Mouse (Mus musculus) fat pad, adult 2 months (tissue): ENCODE results near the gene Wdcp.
"Not testable (repeated sequence)": the region's sequence is repeated elsewhere in the genome, so short reads cannot be mapped to it uniquely, and the experiment has no call there.

Experiments used
- DNase-seq: peaks from one replicate; pipeline ENCODE4 v3.0.0-alpha.2; 2011; ENCODE audit warnings: low read depth, low spot score; ENCODE audit errors: extremely low read depth

Gene Wdcp

GRCm38 (mm10) chr12:4842890-4843597 is at the start of gene Wdcp:
Gene Wdcp (plus strand): TSS chr12:4843303.
- DNase-seq = peak; percentile 54

DNA sequence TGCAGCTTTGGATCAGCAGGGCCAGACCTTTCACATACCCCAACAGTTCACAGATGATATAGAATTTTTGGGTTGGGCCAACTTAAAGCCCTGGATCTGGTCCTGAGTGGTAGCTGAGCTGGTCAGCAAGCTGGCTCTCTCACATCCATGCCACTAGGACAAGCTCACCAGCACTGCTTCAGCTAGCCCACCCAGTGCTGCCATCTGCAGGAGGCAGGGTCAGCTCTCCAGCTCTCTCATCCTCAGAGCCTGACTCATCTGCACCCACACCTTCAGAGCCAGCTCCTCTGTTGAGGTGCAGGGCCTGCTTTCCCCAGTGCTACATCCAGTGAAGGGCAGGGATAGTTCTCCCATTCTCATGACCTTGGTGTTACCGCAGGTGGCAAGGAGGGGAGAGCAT is 49.4 kb upstream of the Wdcp start:
- no peak for DNase-seq

DNA sequence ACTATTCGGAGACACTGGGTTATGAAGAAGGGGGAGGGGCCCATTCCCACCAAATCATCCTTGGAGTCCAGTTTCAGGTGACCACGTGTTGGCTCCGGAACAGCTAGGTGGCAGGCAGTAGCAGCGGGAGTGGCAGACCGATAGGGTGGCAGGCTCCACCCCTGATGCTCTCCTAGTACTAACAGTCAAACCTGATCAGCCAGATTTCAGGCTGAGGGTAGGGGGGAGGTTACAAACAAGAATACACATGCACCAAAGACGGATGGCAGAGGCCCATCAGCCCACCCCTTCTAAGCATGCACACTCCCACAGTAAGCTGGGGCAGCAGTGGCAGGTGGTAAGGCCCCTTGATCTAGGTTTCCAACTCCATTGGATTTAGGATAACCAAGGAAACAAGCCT is 45.6 kb upstream of the Wdcp start:
- not testable (repeated sequence) for DNase-seq

DNA sequence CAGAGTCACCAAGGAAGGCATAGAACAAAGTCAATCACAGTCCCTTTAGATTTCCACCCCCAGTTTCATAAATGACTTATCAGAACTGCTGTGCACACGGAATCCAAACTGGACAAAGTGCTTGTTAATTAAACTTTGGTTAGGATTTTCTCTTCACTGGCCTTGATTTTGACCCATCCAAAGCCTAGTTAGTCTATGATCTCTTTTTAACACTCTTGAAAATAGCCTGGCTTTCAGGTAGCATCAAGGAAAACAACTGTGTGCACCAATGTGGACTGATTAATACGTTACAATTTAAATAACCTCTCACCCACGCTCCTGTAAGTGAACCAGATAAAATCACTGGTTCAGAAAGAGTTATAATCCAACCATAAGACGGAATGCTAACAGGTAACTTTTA is 32.1 kb upstream of the Wdcp start:
- no peak for DNase-seq

GRCm38 (mm10) chr12:4811705-4812104 is 31.4 kb upstream of the Wdcp start:
- no peak for DNase-seq

DNA sequence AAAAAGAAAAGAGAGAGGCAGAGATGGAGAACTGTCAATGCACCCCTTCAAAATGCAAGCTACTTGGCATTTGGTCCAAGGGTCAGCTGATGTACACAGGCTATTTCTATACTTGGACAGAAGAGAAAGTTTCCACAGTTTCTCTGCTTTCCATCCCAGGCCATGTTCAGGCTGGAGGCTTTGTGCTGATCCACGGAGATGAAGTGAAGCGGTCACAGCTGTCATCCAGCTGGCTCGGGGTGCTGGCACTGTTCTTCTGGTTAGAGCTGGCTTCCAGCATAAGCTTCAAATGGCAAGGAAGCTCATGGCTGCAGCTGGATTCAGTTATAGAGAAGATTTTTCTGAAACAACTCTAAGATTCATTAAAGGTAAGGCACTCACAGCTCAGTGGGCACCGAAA is 29.5 kb upstream of the Wdcp start:
- DNase-seq = no peak

- no peak for DNase-seq
Observed at GRCm38 (mm10) chr12:4816680-4817360, 26.3 kb upstream of the Wdcp start.

DNA sequence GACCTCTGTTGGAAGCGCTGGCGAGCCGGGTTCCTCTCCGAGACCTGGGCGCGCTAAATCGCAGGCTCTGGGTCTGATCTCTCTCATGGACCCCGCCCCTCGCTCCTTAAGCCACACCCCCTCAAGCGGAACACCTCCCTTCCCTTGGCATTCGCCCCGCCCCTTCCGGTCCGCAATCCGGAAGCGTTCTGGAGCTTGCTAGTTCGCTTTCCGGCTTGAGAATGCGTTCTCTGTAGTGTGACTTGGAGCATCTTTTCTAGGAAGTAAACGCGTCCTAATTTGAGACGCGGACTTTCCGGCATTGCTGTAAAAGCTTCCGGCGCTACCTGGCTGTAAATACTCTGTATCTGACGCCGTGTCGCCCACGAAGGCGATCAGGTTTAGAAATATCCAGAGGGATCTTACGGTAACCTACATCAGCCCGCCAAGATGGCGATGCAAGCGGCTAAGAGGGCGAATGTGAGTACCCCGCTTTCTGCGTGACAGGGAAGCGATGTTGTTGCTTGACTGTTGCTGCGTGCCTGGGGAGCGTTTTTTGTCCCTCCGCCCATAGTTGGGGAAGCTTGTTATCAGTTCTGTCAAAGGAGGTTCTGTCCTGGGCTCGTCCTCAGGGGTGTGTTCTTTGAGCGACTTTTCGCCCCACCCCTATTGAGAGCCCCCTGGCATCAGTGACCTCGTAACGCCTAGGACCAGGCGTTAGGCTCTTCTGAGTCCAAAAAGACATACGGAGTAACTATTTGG is 25.6 kb upstream of the Wdcp start, which contains the start of gene Sf3b6:
TSS of gene Sf3b6 (plus strand) at position 184 of the 741 bp plus-strand sequence.
- DNase-seq = peak; percentile 47

DNA sequence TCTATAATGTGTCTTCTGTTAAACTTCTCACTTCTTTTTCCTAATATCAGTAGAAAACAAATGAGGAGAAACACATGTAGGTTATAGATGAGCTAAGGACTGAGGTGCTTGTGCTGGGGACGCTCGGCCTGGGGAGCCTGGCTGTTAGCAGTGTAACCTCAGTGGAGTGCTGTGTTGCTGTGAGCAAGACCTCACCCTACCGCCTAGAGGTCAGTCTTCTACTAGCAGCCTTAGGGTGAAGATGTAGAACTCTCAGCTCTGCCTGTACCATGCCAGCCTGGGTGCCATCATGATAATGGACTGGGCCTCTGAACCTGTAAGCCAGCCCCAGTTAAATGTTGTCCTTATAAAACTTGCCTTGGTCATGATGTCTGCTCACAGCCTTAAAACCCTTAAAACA is 15.8 kb upstream of the Wdcp start:
- DNase-seq = no peak

- DNase-seq = no peak
Observed at GRCm38 (mm10) chr12:4836959-4837358, 6.1 kb upstream of the Wdcp start.

- DNase-seq = no peak
Observed at GRCm38 (mm10) chr12:4840010-4840409, 3.1 kb upstream of the Wdcp start.

DNA sequence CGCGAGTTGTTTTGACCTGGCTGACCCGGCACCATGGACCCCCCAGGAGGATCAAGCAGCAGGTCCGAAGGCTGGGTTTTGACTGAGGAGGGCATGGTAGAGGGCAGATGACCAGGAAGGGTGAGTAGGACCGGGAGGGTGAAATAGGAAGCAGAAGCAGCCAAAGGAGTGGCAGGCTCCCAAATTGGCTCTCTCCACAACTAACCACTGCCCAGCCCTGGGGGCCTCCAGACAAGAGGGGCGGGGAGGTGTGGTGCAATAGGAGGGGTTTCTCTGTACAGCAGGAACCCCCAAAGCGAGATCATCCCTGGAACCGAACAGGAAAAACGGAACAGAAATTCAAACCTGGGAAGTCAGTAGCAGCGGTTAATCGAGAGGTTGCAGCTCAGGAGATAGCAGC is 2.4 kb upstream of the Wdcp start:
- no peak for DNase-seq

DNA sequence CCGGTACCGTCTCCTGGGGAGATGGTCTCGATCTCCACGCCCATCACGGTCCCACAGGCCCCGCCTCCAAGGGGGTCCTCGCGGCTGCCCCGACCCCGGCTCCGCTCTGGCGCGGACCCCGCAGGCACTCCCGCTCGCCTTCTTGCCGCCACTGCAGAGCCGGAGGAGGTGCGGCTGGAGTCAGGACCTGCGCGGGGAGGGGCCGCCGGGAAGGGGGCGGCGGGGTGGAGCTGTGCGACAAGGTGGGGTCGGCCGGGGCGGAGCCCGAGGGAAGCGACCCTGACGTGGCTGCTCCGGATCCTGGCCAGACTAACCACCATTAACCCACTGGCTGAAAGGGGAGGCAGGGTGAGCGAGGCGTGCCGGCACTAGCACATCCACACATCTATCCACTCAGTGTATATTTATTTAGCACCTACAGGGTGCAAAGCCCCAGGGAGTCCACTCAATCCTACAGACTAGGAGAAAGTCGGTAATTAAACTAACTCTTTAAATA is 1.7 kb upstream of the Wdcp start, which contains the start of gene Fkbp1b:
TSS of gene Fkbp1b (minus strand) at position 200 of the 496 bp plus-strand sequence.
- DNase-seq = no peak

GRCm38 (mm10) chr12:4842456-4842855 is 647 bp upstream of the Wdcp start:
- no peak for DNase-seq

GRCm38 (mm10) chr12:4843741-4844140 is 638 bp downstream of the Wdcp start:
- DNase-seq = no peak

DNA sequence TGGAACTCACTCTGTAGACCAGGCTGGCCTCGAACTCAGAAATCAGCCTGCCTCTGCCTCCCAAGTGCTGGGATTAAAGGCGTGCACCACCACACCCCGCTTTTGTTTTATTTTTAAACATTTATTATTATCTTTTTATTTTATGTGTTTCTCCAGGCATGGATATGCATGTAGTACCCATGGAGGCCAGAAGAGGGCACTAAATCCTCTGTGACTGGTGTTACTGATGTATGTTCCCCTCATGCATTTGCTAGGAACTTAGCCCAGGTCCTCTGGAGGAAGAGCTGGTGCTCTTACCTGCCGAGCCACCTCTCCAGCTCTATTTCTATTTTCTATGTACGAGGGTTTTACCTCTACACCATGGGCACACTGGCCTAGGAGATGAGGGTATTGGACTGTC is 13.1 kb downstream of the Wdcp start:
- DNase-seq = no peak

- DNase-seq = no peak
Observed at GRCm38 (mm10) chr12:4856834-4857233, 13.7 kb downstream of the Wdcp start.

DNA sequence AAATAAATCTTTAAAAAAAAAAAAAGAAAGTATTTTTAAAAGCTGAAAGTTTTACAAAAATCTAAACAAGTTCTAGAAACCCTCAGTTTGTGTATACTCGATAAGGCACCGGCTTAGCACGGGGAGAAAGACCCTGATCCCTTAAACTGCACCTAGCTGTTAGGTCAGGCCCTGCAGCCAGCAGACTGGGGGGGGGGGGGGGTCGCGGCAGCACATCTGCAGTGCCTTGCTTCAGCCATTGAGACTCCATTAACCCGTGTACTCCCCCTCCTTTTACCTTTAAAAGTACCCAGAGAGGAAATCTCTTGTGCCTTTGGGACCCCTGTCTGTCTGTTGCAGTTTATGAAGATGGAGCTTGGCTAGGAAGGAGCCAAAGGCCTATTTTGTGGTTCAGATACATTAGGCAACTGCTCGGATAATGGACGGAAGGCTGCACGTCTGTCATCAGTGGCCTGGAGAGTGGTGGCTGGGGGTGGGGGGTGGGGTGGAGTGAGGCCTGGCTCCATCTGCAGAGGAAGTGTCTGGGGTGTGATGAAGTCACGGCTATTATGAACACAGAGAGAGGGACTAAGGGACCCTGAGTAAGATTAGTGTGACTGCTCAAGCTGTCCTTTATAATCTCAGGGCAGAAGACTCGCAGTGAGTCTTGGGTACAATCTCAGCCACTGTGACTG is 16.3 kb downstream of the Wdcp start:
- no peak for DNase-seq

- no peak for DNase-seq
Observed at GRCm38 (mm10) chr12:4862672-4863071, 19.6 kb downstream of the Wdcp start.

GRCm38 (mm10) chr12:4863654-4864337 is 20.7 kb downstream of the Wdcp start:
- DNase-seq = no peak

DNA sequence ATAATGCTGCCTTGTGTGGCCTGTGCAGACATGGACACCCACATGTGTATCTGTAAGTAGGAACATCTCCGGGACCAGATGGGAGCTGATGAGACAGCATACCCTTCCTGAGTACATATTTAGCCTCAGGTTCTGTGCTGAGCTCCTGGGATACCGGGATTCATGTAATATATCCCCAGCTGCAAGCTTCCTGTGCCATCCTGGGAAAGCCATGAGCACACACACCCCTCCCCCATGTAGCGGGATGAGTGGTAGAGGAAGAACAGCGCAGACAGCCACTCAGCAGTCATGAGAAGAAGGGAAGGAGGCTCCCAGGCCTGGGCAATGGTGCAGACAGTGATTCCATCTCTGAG is 21.2 kb downstream of the Wdcp start:
- no peak for DNase-seq
